Mouse (Mus musculus) liver, postnatal 0 days (tissue): Measurements from ENCODE around the gene Irf2bp2.

Experiments
- CTCF ChIP-seq: sonication (generic); IDR thresholded peaks from 2 replicates; pipeline ENCODE4 v1.5.1; 2016; ENCODE audit warnings: antibody characterized with exemption, low read depth
- EP300 ChIP-seq: IDR thresholded peaks from 2 replicates; pipeline ENCODE4 v1.6.1; 2016; ENCODE audit warnings: antibody characterized with exemption, low read depth, mild to moderate bottlenecking

- TF ChIP-seq CTCF (no peak), EP300 (no peak)
Observed at GRCm38 (mm10) chr8:126613143-126613542, 19.4 kb upstream of the Irf2bp2 start.
